Mouse (Mus musculus) MEL (cell line): ENCODE measurements at regions not wholly inside any gene's neighbourhood (a gene's known extent, or its start where the extent isn't known, plus 50 kb on each side); places are given as distances from the start of the nearest gene placed in this dataset.

Experiments
- HCFC1 ChIP-seq: IDR thresholded peaks from 2 replicates; pipeline ENCODE4 v1.6.1; 2012; ENCODE audit warnings: low read depth, mild to moderate bottlenecking, inconsistent platforms, low read length, improper control_type of control experiment, moderate library complexity
- JUND ChIP-seq: IDR thresholded peaks from 2 replicates; pipeline ENCODE4 v1.6.1; 2011; ENCODE audit warnings: low read depth, mild to moderate bottlenecking, improper control_type of control experiment, low read length
- MXI1 ChIP-seq: IDR thresholded peaks from 2 replicates; pipeline ENCODE4 v1.6.1; 2011; ENCODE audit warnings: mild to moderate bottlenecking, low read depth, low read length, improper control_type of control experiment
- TBP ChIP-seq: IDR thresholded peaks from 2 replicates; pipeline ENCODE4 v1.8.0; 2011; ENCODE audit warnings: low read depth, low read length, improper control_type of control experiment
- USF1 ChIP-seq: IDR thresholded peaks from 2 replicates; pipeline ENCODE4 v1.6.1; 2014; ENCODE audit warnings: low read depth, mild to moderate bottlenecking, inconsistent platforms, low read length, improper control_type of control experiment, moderate library complexity
- USF2 ChIP-seq, 2 experiments: IDR thresholded peaks; 2 replicates each; pipeline ENCODE4 v1.6.1; 2011 to 2012; ENCODE audit warnings: improper control_type of control experiment in 2 of 2, low read length in 2 of 2, borderline replicate concordance in 1 of 2, inconsistent platforms in 1 of 2, low read depth in 1 of 2, mild to moderate bottlenecking in 1 of 2; ENCODE audit not compliant: insufficient read depth in 1 of 2

- TF ChIP-seq JUND (no peak), USF1 (no peak), HCFC1 (no peak), USF2 (IDR thresholded peaks at IDR 0.05; ENCODE audit: borderline replicate concordance in 1 of 2, insufficient read depth in 1 of 2, low read depth in 1 of 2, low read length in 2 of 2) (no peak), MXI1 (no peak), TBP (no peak)
Observed at GRCm38 (mm10) chr6:145306331-145307124, 56.5 kb upstream of the Kras start.
